Mouse (Mus musculus): Measurements from ENCODE around the gene Rhbdf1.
A peak's percentile ranks its signal among the peaks of the same experiment; 100 is the strongest.
"Not testable (repeated sequence)": the region's sequence is repeated elsewhere in the genome, so short reads cannot be mapped to it uniquely, and the experiment has no call there.

Rhbdf1 gene

GRCm38 (mm10) chr11:32223297-32223967 lies 1.3 kb upstream of the Rhbdf1 start:
- no peak for ATAC-seq (ENCODE audit: insufficient number of reproducible peaks, low FRiP score, low TSS enrichment)

GRCm38 (mm10) chr11:32222570-32223194 lies 582 bp upstream of the Rhbdf1 start:
- ATAC-seq (ENCODE audit: insufficient number of reproducible peaks, low FRiP score, low TSS enrichment), result no peak

DNA sequence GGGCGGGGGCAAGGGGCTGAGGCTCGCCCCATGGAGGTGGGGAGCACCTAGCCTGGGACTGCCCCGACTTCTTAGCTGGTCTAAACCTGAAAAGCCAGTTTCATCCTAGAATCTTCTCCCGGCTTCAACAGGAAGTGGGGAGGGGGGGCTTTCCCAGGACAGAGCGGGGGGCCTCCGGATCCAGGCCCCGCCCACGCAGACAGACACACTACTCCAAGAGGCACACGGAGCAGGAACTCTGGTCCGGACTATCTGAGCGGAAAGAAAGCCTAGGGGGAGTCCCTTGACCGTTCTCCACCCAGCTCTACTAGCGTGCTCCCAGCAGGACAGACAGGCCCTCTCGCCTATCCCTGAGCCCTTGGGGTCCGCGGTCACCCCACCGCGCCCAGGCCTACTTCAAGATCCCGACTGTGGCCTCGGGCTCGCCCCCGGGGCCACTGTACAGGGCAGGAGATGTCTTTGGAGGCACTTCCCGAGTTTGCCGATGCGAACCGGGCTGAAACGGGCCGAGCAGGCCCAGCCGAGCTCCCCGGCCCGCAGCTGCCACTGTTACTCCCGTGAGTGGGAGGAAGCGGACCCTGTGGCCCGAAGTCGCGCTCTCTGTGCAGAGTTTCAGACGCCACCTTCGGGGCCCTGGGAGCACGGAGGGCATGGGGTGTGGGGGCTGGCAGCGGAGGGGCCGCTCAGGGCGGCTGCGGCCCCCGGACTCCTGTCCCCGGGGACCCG lies 712 bp downstream of the Rhbdf1 start:
- ATAC-seq (ENCODE audit: insufficient number of reproducible peaks, low FRiP score, low TSS enrichment), result no peak

GRCm38 (mm10) chr11:32220607-32221224 lies 1.4 kb downstream of the Rhbdf1 start:
- no peak for ATAC-seq (ENCODE audit: insufficient number of reproducible peaks, low FRiP score, low TSS enrichment)

GRCm38 (mm10) chr11:32219287-32219686 lies 2.8 kb downstream of the Rhbdf1 start:
- no peak for ATAC-seq (ENCODE audit: insufficient number of reproducible peaks, low FRiP score, low TSS enrichment)

- no peak for ATAC-seq (ENCODE audit: insufficient number of reproducible peaks, low FRiP score, low TSS enrichment)
These were observed 3.5 kb downstream of the Rhbdf1 start for GRCm38 (mm10) chr11:32218501-32219050.

DNA sequence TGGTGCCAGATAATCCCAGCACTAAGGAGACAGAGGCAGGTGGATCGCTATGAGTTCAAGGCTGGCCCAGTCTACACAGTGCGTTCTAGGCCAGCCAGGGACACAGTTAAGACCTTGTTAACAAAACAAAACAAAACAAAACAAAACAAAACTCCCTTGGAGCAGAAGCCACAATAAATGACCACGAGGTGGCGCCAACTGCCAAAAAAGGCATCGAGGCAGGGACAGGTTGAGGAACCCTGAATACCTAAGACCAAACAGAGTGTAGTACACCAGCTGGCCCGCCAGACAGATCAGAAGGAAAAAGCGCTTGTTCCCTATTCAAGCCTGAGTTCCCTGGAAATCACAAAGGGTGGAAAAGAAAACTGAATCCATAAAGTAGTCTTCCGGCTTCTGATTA lies 5.2 kb downstream of the Rhbdf1 start:
- peak; percentile 77 for ATAC-seq (ENCODE audit: insufficient number of reproducible peaks, low FRiP score, low TSS enrichment)

DNA sequence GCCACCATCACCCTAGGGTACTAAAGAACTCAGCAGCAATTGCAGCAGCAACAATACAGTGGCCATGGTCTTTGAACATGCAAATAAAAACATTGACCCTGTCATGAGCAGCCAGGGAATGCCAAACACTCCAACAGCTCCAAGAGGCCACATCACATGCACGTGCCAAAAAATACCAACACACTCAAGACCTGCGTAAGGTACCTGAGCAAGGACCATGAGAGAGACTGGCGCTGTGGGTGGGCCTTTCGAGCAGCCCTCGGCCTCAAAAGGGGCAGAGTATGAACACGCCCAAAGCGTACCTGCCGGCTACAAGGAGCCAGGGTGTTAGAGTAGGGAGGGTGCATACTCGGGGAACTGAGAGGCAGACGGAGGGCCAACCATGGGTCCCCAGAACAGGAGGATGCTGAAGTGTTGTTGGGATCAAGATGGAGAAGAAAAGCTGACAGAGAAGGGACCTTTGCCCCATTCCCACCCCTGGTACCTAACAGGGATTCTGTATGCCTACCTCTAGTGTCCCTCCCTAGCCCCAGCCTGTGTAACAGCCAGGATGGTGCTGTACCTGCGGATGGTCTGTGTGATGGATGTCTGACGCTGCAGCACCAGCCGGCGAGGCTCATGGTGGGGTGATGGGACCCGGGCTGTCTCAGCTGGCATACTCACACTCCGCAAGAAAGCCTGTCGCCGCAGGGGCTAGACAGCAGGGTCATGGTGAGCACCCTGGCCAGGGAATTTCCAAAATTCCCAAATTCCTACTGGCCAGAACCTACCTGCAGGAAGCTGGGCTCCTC lies 6.5 kb downstream of the Rhbdf1 start:
- ATAC-seq (ENCODE audit: insufficient number of reproducible peaks, low FRiP score, low TSS enrichment), result no peak

DNA sequence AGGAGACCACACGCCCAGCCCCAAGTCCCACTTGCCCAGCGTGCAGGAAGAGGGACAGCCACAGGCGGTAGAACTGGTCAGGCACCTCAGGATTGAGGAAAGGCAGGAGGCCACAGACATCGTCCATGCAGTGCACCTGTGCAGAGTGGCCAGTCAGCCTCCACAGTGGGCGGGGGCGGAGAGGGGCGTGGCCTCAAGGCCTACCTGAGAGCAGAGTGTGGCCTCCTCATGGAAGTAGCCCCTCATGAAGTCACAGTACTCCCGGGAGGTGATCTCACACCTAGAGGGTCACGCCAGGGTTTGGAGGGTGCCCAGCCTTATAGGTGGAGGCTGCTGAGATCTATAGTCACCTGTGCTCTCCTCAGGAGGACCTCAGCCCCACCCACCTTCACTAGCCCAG lies 11.5 kb downstream of the Rhbdf1 start:
- ATAC-seq (ENCODE audit: insufficient number of reproducible peaks, low FRiP score, low TSS enrichment), result no peak

DNA sequence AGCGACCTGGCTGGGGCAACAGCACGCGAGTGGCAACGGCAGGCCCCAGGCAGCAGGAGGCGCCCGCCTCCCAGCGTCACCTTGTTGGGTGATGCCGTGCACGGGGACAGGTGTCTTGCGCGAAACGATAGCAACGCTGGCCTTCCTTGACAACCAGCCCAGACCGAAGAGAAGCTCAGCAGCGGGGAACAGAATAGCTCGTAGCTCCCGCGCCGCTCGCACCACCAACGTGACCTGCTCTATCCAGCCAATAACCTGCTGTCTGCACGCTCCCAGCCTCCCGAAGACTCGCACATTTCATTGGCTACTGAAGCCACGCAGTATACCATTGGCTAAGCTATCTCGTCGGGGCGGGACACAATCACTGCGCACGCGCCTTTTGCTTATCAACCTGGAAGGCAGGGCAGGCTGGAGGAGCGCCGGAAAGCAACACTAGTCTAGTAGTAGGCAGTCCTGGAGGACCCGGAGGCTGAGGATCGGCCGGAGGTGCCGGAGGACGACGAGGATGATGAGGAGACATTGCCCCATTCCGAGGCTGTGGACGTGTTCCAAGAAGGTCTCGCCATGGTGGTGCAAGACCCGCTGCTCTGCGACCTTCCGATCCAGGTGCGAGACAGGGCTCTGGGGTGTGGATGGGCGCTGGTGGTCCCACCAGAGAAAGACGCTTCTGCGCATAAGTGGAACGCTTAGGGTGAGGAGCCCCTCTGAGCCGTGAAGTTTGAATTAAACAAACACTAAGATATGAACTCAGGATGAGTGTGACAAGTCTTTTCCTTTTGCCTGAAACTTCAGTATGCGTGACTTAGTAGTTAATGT lies 16.8 kb downstream of the Rhbdf1 start, which contains the start of gene Snrnp25:
Snrnp25 (plus strand) TSS at position 358 of the 816 bp plus-strand sequence.
- peak; percentile 100 for ATAC-seq (ENCODE audit: insufficient number of reproducible peaks, low FRiP score, low TSS enrichment)

GRCm38 (mm10) chr11:32201922-32202685 lies 20.0 kb downstream of the Rhbdf1 start:
- ATAC-seq (ENCODE audit: insufficient number of reproducible peaks, low FRiP score, low TSS enrichment), result no peak

- not testable (repeated sequence) for ATAC-seq (ENCODE audit: insufficient number of reproducible peaks, low FRiP score, low TSS enrichment)
These were observed 21.1 kb downstream of the Rhbdf1 start for GRCm38 (mm10) chr11:32200992-32201391.

DNA sequence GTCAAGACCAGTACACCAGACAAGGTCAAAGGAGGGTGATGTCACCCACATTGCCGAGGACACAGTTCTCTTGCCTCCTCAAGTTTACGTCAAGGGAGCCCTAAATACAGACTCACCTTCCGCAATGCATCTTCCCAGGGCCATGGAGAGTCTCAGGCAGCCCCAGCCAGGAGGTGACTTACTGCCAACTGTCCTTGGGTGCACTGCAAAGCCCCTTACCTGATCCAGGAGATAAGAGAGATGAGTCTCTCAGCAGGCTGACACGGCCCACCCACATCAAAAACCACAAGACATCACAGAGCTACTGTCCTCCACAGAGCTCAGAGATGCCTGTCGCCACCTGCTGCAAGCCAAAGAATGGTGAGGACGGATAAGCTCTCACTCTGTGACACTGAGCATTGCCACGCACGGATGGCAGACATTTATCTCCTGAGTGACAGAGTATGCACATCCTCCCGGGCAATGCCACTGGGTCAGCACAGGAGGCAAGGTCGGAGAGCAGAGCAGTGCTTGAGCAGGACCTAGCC lies 22.0 kb downstream of the Rhbdf1 start, which contains the start of gene Il9r:
Il9r (minus strand) TSS at position 205 of the 527 bp plus-strand sequence.
- ATAC-seq (ENCODE audit: insufficient number of reproducible peaks, low FRiP score, low TSS enrichment), result no peak

DNA sequence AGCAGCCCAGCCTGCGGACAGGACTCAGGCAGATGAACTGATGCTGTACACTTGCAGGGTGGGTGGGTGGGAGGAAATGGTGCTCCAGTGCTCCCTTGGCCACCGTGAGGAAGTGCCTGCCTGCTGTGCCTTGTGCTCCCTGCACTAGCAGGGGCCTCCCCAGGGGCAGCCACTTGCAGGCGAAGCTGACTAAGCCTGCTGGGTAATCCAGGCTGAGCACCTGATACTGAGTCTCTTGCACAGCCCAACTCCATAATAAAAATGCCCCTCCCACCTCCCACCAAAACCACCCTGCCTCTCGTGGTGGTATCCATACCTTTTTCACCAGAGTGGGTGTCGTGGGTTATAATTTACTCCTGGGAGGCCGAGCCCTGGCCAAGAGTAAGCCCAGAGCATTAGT lies 22.9 kb downstream of the Rhbdf1 start:
- no peak for ATAC-seq (ENCODE audit: insufficient number of reproducible peaks, low FRiP score, low TSS enrichment)

DNA sequence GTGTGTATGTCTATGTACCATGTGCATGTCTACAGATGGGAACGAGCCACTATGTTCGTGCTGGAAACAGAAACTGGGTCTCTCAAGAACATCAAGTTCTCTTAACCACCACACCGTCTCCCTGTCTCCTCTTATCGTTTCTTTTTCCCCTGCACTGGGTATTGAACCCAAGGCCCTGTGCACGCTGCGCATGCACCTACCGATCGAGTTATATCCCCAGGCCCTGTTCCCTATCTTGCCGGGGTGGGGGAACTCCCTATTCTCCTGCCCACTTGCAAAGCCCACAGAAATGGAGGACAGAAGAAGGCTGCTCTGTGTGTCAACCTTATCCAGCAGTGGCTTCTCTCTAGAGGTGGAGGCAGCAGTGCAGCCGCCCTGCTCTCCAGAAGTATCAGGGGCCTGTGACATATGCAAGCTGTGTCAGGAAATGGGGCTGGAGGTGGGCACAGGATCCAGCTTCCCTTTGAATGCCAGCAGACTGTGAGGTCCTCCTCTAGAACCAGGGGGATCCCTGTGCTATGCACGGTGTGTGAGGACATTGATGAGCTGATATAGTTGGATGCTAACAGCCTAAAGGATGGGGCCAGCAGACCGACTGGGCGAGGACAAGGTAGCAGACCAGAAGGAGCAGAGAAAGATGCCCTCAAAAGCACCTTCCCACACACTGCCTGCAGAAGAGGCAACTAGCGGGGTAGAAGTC lies 23.7 kb downstream of the Rhbdf1 start:
- no peak for ATAC-seq (ENCODE audit: insufficient number of reproducible peaks, low FRiP score, low TSS enrichment)

GRCm38 (mm10) chr11:32197766-32198165 lies 24.3 kb downstream of the Rhbdf1 start:
- no peak for ATAC-seq (ENCODE audit: insufficient number of reproducible peaks, low FRiP score, low TSS enrichment)

DNA sequence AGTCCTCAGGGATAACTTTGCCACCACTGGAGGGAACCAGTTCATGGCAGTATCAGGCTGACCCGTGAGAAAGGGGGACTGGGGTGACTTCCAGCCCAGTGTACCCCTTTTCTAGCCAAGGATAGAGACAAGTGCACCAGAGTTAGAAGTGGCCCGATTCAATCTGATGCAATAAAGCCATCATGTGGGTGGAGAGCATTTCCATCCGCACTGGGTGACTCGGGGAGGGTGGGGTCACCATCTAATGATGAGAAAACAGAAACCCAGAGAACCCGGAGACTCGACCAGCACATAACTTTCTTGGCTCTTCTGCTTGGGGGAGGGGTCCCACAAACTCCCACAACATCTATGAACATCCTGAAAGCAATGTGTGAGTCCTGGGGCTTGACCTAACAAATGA lies 25.4 kb downstream of the Rhbdf1 start:
- ATAC-seq (ENCODE audit: insufficient number of reproducible peaks, low FRiP score, low TSS enrichment), result no peak
